Mouse (Mus musculus): Measurements from ENCODE around the gene Usp5. TPM values are rescaled to one million over a fixed set of nuclear protein-coding genes. Genes with fewer than 3 reads are reported as not detected.

Gene Usp5
- total and polyA plus RNA-seq, 2 experiments from 2014 or later = 189 to 222 TPM

DNA sequence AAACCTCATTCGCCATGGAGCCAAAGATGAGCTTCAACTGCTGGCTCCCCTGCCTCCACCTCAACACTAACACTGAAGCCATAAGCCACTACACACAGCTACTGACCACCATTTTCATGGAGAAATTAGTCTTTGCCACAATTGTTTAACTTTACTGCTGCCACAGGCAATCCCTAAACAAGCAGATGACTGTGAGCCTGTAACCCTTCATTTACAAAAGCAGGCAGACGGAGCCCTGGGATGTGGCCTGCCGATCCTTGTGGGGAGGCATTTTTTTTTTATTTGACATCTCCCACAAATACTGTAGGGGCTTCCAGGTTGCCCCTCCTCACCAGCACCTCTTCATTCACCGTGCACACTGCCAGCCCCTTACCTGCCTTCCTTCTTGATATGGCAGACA is 12.7 kb downstream of the Usp5 start:
- DNase-seq (ENCODE audit: low spot score) (no peak), ATAC-seq (no peak)
- Histone ChIP-seq H3K9me3 (ENCODE audit: low read length) (no peaks in the 10 kb centered on the region), H3K27me3 (ENCODE audit: insufficient read depth, low read length) (no peaks in the 10 kb centered on the region), H3K4me3 (ENCODE audit: low read length) (no peak overlapping the region), H3K4me2 (ENCODE audit: low read depth, low read length) (no peak overlapping the region), H3K4me1 (ENCODE audit: insufficient read depth, low read length) (peaks cover 13% of the 10 kb centered on the region), H3K27ac (no peak overlapping the region), H3K36me3 (ENCODE audit: insufficient read depth, low read length) (peaks cover 50% of the 10 kb centered on the region), H3K9ac (replicated peaks; ENCODE audit: low read length) (no peak overlapping the region)
- 94% methylated on average over 4 of the region's 4 CpGs for WGBS
- TF ChIP-seq CTCF (IDR thresholded peaks at IDR 0.05; ENCODE audit: low read depth) = no peak

DNA sequence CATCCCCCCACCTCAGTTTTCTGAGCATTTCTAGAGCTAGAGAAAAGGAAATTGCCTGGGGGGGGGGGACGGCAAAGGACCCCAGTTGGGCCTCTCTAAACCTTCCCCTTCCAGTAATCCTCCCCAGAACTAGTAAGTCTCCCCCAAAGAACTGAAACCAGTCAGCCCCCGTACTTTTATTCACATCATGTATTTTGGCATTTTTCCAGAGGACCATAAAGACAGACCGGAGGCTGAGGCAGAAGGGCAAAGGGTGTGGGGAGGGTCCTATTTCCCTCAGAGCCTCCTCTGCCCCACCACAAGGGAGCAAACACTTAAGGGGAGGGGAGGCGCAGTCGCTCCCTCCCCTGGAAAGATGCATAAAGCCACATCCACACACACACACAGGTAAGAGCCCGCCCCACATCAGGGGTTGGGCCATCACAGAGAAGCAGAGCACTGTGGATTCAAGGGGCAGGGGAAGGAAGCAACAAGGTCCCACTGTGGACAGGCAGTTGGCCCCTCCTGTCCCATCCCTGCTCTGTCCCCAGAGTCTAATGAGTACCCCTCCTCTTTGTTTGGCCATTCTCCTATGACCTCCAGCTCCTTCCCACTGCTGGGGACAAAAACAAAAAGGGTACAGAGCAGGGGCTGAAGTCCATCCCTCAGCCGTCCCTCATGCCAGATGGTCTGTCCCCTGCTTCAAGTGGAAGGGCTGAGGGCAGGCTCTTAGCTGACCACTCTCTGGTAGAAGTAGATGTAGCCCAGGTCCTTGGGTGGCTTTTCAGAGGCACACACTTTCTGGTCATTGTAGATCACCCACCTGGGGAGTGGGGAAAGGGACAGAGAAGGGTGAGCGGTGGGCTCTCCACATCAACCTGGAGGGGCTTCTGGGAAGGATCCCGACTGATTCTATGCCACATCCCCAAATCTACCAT is 14.2 kb downstream of the Usp5 start:
- Histone ChIP-seq H3K9ac (replicated peaks; ENCODE audit: low read length) (no peak overlapping the region), H3K4me2 (ENCODE audit: low read depth, low read length) (peak overlapping the region; percentile 89; the same call in 1 of the 2 replicates), H3K36me3 (ENCODE audit: insufficient read depth, low read length) (peaks cover 38% of the 10 kb centered on the region), H3K4me3 (ENCODE audit: low read length) (no peak overlapping the region), H3K4me1 (ENCODE audit: insufficient read depth, low read length) (peaks cover 15% of the 10 kb centered on the region), H3K9me3 (ENCODE audit: low read length) (no peaks in the 10 kb centered on the region), H3K27me3 (ENCODE audit: insufficient read depth, low read length) (no peaks in the 10 kb centered on the region), H3K27ac (peak overlapping the region; percentile 88; the same call in 1 of the 2 replicates)
- DNase-seq (ENCODE audit: low spot score) = peak; percentile 47
- 65% methylated on average over 9 of the region's 9 CpGs for WGBS
- TF ChIP-seq CTCF (IDR thresholded peaks at IDR 0.05; ENCODE audit: low read depth) = no peak
- no peak for ATAC-seq

DNA sequence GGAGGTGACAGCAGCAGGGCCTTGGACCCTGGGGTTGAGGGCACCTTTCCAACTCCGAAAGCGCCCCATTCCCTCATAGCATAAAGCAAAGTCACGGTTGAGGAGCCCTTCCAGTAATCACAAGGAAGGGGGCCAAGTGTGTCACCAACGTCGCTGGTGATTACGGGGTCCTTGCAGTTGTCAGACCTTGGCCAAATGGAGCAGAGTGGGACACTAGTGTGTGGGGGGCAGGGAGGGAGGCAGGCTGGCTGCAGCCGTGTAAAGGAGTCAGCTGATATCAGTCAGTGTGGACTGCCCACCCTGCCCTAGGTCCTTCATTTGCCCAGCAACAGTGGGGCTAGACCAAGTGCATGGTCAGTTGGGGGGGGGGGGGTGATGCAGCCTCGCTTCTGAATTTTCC is 14.8 kb downstream of the Usp5 start:
- Histone ChIP-seq H3K4me2 (ENCODE audit: low read depth, low read length) (peak overlapping the region; percentile 89), H3K9ac (replicated peaks; ENCODE audit: low read length) (peak overlapping the region; percentile 76; the same call in 1 of the 2 replicates), H3K4me1 (ENCODE audit: insufficient read depth, low read length) (peaks cover 21% of the 10 kb centered on the region), H3K27ac (peak overlapping the region; percentile 88; the same call in 1 of the 2 replicates), H3K36me3 (ENCODE audit: insufficient read depth, low read length) (peaks cover 31% of the 10 kb centered on the region), H3K27me3 (ENCODE audit: insufficient read depth, low read length) (no peaks in the 10 kb centered on the region), H3K4me3 (ENCODE audit: low read length) (peak overlapping the region; percentile 64), H3K9me3 (ENCODE audit: low read length) (no peaks in the 10 kb centered on the region)
- DNase-seq (ENCODE audit: low spot score) = peak; percentile 45
- no peak for TF ChIP-seq CTCF (IDR thresholded peaks at IDR 0.05; ENCODE audit: low read depth)
- 19% methylated on average over 8 of the region's 8 CpGs for WGBS
- ATAC-seq = peak; percentile 46

DNA sequence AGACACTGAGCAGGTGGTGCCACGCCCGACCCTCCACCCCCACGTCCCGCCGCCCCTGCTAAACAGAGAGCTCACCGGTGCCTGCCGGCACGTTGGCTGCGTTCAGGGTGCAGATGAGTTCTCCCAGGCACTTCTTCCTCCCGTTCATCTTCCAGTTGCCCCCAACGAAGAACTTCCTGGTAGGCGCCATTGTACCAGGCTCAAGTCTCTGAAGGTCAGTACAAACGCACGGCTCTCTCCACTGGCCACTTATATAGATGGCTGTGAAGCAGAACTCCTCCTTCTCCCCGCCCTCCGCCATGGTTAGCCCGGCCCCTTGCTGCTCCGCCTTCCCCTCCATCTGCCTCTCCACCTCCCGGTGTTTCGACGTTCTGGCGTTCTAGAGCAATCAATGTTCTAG is 15.4 kb downstream of the Usp5 start, which contains the start of gene Tpi1:
Gene Tpi1 (minus strand): TSS at position 364 of the 400 bp plus-strand sequence.
- peak; percentile 87 for ATAC-seq

DNA sequence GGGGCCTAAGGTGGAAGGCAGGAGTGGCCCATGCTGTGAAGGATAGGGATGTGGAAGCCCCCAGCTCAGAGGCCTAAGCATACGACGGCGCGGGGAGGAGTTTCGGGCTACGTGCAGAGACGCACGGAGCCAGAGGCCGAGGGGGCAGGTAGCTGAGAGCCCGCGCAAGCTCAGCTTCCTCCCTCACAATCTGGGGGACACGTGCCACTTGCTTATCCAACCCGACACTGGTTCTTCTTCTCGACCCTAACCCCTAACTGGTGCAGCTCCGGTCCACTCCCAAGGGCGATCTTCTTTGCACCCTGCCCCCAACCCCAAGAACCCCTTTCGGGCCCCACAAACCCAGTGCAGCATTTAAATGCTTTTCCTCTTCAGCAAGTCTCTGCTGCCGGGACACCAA is 15.8 kb downstream of the Usp5 start:
- Histone ChIP-seq H3K27ac (peak overlapping the region; percentile 88), H3K4me3 (ENCODE audit: low read length) (peak overlapping the region; percentile 64), H3K4me2 (ENCODE audit: low read depth, low read length) (peak overlapping the region; percentile 89), H3K4me1 (ENCODE audit: insufficient read depth, low read length) (peaks cover 21% of the 10 kb centered on the region), H3K36me3 (ENCODE audit: insufficient read depth, low read length) (peaks cover 22% of the 10 kb centered on the region), H3K9me3 (ENCODE audit: low read length) (no peaks in the 10 kb centered on the region), H3K27me3 (ENCODE audit: insufficient read depth, low read length) (no peaks in the 10 kb centered on the region), H3K9ac (replicated peaks; ENCODE audit: low read length) (peak overlapping the region; percentile 76)
- under 1% methylated on average over 18 of the region's 18 CpGs for WGBS
- ATAC-seq = peak; percentile 71
- DNase-seq (ENCODE audit: low spot score) = peak; percentile 87
- TF ChIP-seq CTCF (IDR thresholded peaks at IDR 0.05; ENCODE audit: low read depth) = no peak

More for the DNA sequence above, 15.4 kb downstream of the Usp5 start, which contains the start of gene Tpi1:
- Histone ChIP-seq H3K9ac (replicated peaks; ENCODE audit: low read length) (peak within 1 kb of the TSS; percentile 76), H3K9me3 (ENCODE audit: low read length) (no peaks in the 10 kb centered on the region), H3K27me3 (ENCODE audit: insufficient read depth, low read length) (no peaks in the 10 kb centered on the region), H3K4me2 (ENCODE audit: low read depth, low read length) (peak within 1 kb of the TSS; percentile 89), H3K4me3 (ENCODE audit: low read length) (peak within 1 kb of the TSS; percentile 64), H3K4me1 (ENCODE audit: insufficient read depth, low read length) (peaks cover 21% of the 10 kb centered on the region), H3K27ac (peak within 1 kb of the TSS; percentile 88), H3K36me3 (ENCODE audit: insufficient read depth, low read length) (peaks cover 26% of the 10 kb centered on the region)
- peak; percentile 92 for DNase-seq (ENCODE audit: low spot score)
- TF ChIP-seq CTCF (IDR thresholded peaks at IDR 0.05; ENCODE audit: low read depth) = no peak
- WGBS = under 1% methylated on average over 22 of the region's 22 CpGs

DNA sequence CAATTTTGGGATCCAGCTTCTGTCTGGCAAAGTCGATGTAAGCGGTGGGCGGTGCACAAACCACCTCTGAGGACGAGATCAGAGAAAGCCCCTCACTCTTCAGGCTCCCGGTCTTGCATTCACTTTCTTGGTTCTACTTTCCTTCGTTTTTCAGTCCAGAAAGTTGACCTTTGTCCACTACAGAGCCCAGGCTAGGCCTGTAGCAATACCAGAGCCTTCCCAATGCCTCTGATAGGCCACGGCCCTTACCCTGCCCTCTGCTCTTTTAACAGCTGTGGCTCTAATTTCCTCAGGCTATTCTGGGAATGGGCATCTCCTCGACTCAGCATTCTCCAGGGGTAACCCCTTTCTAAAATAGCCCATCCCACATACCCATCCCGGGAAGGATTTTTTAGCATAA is 16.4 kb downstream of the Usp5 start:
- Histone ChIP-seq H3K4me2 (ENCODE audit: low read depth, low read length) (peak overlapping the region; percentile 89), H3K27me3 (ENCODE audit: insufficient read depth, low read length) (no peaks in the 10 kb centered on the region), H3K9me3 (ENCODE audit: low read length) (no peaks in the 10 kb centered on the region), H3K4me1 (ENCODE audit: insufficient read depth, low read length) (peaks cover 21% of the 10 kb centered on the region), H3K27ac (peak overlapping the region; percentile 88; the same call in 1 of the 2 replicates), H3K9ac (replicated peaks; ENCODE audit: low read length) (peak overlapping the region; percentile 76), H3K36me3 (ENCODE audit: insufficient read depth, low read length) (peaks cover 15% of the 10 kb centered on the region; the same call in 1 of the 2 replicates), H3K4me3 (ENCODE audit: low read length) (peak overlapping the region; percentile 64)
- DNase-seq (ENCODE audit: low spot score) (no peak), ATAC-seq (no peak)
- TF ChIP-seq CTCF (IDR thresholded peaks at IDR 0.05; ENCODE audit: low read depth) = no peak
- WGBS = 13% methylated on average over 9 of the region's 9 CpGs
